Mouse (Mus musculus) spleen, postnatal 10 days (tissue): ENCODE measurements around the gene Syt14.

Source experiments
- DNase-seq, 2 experiments: peaks; one replicate each; pipeline ENCODE4 v3.0.0; 2021 to 2022; ENCODE audit warnings: low spot score in 2 of 2

Syt14 gene

GRCm38 (mm10) chr1:193035371-193036238 is at the start of gene Syt14:
TSS of gene Syt14 (minus strand) at chr1:193035775.
- DNase-seq: peak; percentile 32 to 68

GRCm38 (mm10) chr1:193084016-193084415 is 48.4 kb upstream of the Syt14 start:
- DNase-seq: no peak

DNA sequence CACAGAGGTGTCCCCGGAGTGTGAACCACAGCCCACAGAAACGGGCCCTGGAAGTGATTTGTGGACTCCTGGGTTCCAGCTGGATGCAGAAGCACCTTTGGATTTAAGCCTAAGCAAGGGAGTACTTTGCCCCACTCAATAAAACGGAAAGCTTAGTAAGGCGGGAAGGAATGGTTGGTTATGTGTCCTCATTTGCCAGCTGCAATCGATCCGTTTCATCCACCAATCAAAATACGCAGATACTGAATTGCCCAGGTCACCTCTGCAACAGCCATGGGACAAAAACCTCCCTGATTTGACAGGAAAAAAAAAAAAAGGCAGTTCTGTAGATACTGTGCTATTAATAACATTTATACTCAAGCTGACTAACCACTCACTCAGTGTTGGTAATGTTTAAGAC is 47.5 kb upstream of the Syt14 start:
- DNase-seq: no peak

GRCm38 (mm10) chr1:193082311-193082921 is 46.8 kb upstream of the Syt14 start:
- DNase-seq: no peak

- no peak for DNase-seq
Measured at GRCm38 (mm10) chr1:193062618-193063017, 27.0 kb upstream of the Syt14 start.

DNA sequence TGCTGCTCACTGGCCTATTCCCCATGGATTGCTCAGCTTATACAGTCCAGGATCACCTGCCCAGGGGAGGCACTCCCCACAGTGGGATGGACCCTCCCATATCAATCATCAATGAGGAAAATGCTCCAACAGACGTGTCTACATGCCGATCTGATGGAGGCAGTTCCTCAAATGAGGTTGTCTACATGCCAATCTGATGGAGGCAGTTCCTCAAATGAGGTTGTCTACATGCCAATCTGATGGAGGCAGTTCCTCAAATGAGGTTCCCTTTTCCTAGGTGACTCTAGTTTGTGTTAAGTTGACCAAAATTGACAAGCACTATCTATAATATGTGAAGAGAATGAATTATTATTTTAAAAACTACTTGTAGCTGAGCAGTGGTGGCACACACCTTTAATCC is 24.6 kb upstream of the Syt14 start:
- DNase-seq: no peak

GRCm38 (mm10) chr1:193059596-193059995 is 24.0 kb upstream of the Syt14 start:
- DNase-seq: no peak

DNA sequence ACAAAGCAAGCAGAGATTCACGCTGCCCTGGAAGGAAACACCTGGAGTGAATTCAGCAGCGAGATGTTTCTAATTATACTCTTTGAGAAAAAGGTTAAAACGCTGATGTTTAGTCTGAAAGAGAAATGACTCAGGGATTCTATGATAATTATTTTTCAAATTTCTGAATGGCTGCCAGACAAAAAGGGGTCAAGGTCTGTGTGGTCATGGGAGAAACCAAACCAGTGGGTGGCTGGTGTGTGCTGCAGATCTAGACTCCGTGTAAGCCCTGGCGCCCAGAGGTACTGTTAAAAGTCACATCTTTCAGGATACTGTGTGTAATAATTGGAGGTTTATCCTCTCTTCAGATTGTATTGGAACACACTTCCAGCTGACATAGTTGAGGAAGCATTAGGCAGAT is 18.8 kb upstream of the Syt14 start:
- no peak for DNase-seq

DNA sequence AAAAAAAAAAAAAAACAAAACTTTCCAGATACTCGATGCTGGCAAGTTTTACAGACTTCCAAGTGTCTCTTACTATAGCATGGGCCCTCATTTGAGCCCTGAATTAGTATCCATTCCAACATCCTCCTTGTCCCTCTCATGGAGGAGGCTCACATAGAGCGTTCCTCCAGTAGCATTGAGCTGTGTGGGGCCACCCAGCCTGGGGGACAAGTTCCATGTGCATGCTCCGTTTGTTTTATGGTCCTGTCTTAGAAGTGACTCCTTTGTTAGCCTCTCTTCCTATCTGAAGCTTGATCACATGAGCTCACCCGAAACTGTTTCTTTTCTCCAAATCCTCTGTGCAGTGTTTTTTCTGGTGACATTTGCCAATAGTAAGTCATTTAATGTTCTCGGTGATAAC is 17.5 kb upstream of the Syt14 start:
- no peak for DNase-seq

DNA sequence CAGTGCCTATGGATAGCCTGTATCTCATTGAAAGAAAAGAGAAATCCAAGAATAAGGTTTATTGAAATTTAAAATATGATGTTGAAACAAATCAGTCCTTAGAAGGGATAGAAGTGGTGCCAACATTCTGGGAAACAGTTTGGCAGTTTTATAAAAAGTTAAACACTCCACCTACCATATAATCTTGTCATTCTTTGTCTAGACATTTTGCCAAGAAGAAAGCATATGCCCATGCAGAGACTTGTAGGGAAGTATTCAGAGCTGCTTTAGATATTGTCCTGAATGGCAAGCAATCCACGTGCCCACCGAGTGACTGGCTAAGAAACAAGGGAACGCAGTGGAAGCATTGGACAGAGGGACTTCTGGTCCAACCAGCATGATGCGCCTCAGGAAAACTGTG is 12.0 kb upstream of the Syt14 start:
- no peak for DNase-seq

- DNase-seq: no peak
Measured at GRCm38 (mm10) chr1:193042760-193043295, 7.3 kb upstream of the Syt14 start.

DNA sequence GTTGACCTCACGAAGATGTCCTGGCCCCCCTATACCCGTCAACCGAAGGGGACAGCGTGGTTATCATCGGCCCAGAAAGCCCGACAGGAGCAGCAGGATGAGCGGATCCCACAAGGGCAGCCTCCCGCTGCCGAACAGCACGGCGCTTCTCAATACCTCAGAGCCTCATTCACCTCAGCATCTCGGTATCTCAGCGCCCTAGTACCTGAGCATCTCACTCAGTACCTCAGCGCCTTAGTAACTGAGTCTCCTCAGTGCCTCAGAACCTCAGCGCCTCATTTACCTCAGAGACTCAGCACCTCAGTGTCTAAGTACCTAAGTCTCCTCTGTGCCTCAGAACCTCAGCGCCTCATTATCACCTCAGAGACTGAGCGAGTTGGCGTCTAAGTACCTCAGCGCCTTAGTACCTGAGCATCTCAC is 614 bp downstream of the Syt14 start:
- peak in 1 of 2 experiments; percentile 12 for DNase-seq

DNA sequence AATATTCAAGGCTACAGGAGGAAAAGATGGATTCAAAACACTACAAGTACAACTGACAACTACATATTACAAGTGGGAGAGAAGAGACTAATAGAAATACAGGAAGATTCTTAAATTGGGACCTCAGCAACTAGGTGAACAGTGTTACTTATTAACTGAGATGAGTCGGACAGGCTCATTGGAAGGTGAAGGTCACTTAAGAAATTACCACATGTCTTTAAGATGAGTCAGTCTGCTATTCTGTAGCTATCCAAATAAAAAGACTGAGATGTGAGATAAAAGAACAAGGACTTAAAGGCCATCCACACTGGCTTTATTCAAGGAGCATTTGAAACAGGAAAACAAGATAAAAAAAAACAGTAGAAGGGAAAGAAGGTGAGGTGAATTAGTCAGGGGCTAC is 11.3 kb downstream of the Syt14 start:
- DNase-seq: no peak

DNA sequence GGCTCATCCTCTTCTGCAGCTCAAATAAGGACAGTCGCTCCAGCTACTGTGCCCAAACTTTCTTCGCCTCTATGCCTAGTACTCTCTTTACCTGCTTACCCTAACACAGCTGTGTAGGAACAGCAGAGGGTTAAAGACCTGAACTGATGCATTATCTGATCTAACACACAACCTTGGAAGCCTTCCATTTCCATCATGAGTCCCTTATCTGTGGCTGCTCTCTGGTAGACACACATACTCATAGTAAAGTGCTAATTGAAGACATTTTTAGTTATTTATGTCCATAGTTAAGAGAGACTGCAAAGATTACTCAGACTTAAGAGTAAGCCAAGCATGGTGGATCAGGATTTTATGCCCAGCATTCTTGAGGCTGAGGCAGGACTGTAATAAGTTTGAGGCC is 23.2 kb downstream of the Syt14 start:
- DNase-seq: no peak

DNA sequence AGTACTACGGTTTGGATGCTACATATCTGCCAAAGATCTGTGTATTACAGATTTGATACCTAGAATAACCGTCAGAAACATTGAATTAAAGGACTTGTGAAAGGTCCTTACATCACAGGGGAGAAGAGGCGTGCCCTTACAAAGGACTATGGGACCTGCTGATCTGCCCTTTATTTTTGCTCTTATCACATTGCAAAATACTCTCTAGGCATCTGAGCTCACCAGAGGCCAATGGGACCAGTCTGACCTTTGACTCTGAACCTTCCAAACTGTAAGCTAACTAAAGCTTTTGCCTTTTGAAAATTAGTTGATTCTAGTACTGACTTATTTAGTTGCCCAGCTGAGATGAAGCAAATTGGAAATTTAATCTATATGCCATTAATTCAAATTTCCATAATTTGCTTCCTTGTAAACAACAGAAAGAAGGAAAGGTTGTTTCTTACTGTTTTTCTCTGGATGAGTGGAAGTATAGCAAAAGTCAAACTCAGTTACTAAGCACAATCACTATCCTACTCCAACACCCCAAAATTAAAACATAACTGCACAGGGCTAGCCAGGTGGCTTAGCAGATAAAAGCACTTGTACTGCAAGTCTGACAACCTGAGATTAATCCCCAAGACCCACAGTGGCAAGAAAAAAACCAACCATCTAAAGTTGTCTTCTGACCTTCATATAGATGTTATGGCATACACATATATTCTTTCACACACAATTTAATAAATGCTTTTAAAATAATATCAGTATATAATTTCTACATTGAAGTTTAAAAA is 24.4 kb downstream of the Syt14 start:
- DNase-seq: no peak

GRCm38 (mm10) chr1:193004581-193004980 is 31.0 kb downstream of the Syt14 start:
- no peak for DNase-seq

DNA sequence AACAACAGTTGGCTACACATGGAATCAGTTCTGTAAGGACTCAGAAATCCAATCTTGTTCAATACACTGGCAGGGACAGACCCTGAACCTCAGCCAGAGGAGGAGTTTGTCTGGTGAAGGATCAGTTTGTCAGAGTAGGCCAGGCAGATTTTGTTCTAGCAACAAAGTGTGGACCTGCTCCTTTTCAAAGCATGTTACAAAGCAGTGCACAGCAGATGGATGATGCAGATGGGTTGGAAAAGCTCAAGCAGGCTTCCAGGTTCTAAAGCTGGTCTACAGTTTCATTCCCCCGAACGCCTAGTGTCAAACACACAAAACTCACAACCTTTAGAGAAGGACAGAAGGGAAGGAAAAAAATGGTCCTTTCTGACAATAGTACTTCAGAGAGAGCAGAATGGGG is 31.6 kb downstream of the Syt14 start:
- no peak for DNase-seq

GRCm38 (mm10) chr1:193002307-193002706 is 33.3 kb downstream of the Syt14 start:
- DNase-seq: no peak

- DNase-seq: no peak
Measured at GRCm38 (mm10) chr1:193001587-193001986, 34.0 kb downstream of the Syt14 start.

DNA sequence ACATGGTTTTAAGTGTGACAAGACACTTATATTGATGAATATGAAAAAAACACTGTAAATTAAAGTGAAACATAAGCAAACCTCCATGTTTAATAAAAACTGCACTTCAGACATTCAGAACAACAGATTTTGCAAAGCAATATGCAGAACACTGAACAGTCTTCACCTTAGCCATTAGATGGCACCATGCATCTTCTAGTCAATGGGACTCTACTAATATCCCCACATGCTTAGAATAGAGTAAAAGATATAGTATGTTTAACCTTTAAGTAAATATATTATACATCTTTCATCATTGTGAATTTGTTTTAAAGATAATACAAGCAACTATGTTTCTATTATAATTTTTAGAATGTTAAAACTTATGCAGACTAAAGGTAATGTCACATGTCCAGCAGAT is 34.7 kb downstream of the Syt14 start:
- DNase-seq: no peak

DNA sequence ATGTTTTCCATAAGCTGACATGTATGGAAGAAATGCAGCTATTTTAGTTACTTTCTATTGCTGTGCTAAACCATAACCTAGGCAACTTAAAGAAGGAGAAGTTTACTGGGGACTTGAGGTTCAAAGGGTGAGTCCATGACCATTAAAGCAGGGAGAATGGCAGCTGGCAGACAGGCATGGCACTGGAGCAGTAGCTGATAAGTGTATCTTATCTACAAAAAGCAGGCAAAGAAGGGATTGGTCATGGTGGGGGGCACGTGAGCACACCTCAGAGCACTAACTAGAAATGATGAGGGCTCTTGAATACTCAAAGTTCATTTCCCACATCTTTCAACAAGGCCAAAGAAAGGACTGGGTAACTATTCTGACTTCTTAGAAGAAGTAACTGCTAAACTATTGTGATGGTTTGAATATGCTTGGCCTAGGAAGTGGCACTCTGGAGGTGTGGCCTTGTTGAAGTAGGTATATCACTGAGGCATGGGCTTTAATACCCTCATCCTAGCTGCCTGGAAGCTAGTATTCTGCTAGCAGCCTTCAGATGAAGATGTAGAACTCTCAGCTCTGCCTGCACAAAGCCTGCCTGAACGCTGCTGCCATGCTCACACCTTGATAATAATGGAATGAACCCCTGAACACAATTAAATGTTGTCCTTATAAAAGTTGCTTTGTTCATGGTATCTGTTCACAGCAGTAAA is 41.2 kb downstream of the Syt14 start:
- no peak for DNase-seq

GRCm38 (mm10) chr1:192993491-192993890 is 42.1 kb downstream of the Syt14 start:
- DNase-seq: no peak
